Mouse (Mus musculus): ENCODE data around the gene Ncor1.
"Not testable (repeated sequence)": the region's sequence is repeated elsewhere in the genome, so short reads cannot be mapped to it uniquely, and the experiment has no call there.

The Ncor1 gene

DNA sequence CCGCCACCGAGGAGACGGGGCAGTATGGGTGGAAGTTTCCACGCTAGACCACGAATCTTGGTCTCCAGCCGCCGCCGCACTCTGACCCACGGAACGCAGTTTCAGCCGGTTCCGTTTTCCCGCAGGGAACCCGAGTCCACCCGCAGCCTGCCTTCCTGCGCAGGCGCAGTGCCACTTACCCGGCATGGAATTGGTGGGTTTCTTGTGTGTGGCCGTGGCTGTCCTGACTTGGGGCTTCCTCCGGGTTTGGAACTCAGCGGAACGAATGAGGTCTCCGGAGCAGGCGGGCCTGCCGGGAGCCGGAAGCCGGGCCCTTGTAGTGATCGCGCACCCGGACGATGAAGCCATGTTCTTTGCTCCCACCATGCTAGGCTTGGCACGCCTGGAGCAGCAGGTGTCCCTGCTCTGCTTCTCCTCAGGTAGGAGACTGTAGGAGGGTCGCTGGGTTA lies at the start of gene Ncor1, which contains the start of gene Pigl:
Ncor1 (minus strand) TSS at position 266 of the 449 bp plus-strand sequence.
Pigl (plus strand) TSS at position 185 of the 449 bp plus-strand sequence.
- DNase-seq: peak; percentile 87 to 91

DNA sequence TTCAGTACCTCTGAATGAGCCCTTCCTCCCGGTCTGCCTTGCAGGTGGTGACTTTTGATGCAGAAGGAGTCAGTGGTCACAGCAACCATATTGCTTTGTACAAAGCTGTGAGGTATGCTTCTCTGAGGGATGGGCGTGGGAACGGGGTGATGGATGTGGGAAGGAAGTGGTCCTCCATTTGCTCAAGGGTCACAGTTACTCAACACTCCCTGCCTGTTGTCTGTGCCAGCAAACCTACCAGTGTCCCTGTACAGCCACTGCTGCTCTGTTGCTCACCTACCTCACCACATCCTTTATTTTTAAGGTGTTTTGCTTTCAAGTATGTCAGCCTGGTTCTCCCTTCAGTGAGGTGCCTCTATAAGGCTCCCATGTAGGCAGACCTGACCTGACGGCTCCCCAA lies 49.3 kb upstream of the Ncor1 start:
- DNase-seq: no peak

- peak; percentile 24 to 60 for DNase-seq
These were observed 42.2 kb upstream of the Ncor1 start for GRCm38 (mm10) chr11:62500529-62500928.

DNA sequence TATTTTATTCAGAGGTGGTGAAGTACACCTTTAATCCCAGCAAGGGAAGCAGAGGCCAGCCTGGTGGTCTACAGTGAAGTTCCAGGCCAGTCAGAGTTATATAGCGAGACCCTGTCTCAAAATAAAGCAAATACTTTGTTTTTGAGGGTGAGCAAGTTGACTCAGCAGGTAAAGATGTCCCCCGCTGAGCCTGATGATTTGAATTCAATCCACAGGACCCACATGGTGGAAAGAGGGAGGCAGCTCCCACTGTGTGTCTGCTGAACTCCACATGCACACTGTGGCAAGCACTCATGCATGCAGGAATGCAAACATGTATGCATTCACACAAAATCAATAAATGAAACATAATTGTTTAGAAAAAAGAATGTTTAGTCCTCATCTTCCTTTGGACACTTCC lies 40.5 kb upstream of the Ncor1 start:
- DNase-seq: no peak

DNA sequence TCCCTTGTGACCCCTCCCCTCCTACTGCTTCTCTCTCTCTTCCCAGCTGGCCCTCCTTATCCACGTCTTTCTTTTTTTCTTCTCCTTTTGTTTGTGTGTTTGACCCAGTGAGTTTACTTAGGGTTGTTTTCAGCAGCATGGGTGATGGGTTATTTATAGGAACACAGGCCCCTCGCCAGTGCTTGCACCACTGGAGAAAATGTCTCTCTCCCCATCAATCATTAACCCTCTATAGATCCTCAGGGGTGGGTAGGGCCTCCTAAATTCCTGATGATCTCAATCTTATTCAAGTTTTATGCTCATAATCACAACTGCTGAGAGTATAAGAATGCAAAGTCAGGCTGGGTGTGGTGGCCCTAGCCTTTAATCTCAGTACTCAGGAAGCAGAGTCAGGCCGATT lies 38.8 kb upstream of the Ncor1 start:
- DNase-seq: no peak

DNA sequence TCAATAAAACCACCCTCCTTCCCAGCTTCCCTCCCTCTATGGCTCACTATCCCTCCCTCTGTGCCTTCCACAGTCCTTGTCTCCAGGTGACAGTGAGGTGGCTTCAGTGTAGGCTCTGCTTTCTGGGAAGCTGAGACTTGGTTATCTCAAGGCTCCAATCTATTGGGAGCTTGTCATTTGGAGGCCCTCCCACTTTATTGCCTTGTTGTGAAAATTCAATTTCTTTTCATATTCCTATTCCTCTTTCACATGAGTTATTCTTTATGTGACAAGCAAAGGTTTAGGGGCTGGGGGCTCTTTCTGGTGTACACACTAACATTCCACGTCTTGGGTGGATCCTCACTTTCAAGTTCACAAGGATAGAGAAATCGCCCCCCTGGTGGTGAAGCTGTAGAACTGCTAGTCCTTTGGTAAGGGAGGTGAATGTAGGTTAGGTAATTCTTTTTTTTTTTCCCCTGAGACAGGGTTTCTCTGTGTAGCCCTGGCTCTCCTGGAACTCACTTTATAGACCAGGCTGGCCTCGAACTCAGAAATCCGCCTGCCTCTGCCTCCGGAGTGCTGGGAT lies 37.9 kb upstream of the Ncor1 start:
- DNase-seq: peak in 1 of 2 experiments; percentile 49

- DNase-seq: peak; percentile 54 to 68
These were observed 37.0 kb upstream of the Ncor1 start for GRCm38 (mm10) chr11:62495276-62495801.

- peak; percentile 91 to 95 for DNase-seq
These were observed 36.5 kb upstream of the Ncor1 start for GRCm38 (mm10) chr11:62494754-62495275.

DNA sequence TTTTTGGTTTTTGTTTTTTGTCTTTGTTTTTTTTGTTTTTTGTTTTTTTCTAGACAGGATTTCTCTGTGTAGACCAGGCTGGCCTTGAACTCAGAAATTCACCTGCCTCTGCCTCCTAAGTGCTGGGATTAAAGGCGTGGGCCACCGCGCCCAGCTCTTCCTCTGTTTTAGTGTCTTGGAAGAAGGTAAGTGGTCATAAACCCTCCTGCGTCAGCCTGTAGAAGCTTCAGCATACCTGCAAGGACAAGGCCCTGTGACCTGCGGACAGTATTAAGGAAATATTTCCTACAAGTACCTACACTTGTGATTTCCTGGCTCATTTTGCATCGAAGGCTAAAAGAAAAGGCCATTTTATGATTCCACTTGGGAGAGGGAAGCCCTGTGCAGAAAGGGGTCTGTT lies 35.4 kb upstream of the Ncor1 start:
- DNase-seq: no peak

GRCm38 (mm10) chr11:62487540-62488350 lies 29.4 kb upstream of the Ncor1 start:
- peak; percentile 36 to 66 for DNase-seq

- DNase-seq: no peak
These were observed 28.6 kb upstream of the Ncor1 start for GRCm38 (mm10) chr11:62486949-62487348.

DNA sequence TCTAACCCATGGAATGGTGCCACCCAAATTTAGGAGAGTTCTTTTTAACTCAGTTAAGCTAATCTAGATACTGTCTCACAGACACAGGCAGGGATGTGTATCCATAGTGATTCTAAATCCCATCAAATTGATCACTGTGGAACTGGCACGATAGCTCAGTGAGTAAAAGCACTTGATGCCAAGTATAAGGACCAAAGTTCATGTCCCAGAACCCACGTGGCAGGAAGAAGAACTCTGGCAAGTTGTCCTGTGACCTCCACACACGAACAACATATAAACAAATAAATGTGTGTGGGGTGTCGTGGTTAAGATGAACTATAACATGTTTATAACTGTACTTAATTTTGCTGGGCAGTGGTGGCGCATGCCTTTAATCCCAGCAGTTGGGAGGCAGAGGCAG lies 21.2 kb upstream of the Ncor1 start:
- peak; percentile 59 to 62 for DNase-seq

GRCm38 (mm10) chr11:62478931-62479330 lies 20.6 kb upstream of the Ncor1 start:
- peak; percentile 44 to 60 for DNase-seq

DNA sequence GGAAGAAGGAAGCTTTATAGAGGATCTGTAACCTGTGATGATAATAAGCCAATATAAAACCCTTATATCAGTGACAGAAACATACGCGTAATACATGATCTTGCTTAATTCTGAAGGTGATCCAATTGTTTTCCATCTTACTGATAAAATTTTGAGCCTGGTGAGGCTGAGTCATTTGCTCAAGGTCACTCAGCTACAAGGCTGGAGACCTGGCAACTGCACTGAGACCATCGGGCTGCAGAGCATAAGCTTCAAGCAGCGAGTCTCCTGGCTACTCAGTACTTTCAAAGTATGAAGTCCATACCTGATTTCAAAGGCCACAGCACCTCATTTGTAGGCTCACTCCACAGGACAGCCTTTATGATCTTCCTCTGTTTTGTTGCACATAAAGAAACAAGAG lies 17.8 kb upstream of the Ncor1 start:
- no peak for DNase-seq

GRCm38 (mm10) chr11:62473516-62473915 lies 15.2 kb upstream of the Ncor1 start:
- DNase-seq: peak; percentile 65 to 68

DNA sequence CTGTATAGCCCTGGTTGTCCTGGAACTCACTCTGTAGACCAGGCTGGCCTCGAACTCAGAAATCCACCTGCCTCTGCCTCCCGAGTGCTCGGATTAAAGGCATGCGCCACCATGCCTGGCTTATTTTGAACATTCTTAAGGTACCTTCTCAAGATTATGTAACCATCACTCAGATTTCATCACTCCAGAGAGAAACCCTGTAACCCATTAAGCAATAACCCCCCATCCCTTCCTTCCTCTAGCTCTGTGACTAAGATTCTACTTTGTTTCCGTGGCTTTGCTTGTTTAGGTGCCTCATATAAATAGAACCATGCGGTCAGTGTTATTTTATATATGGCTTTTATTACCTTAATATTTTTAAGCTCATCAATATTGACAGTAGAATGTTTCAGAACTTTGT lies 12.1 kb upstream of the Ncor1 start:
- no peak for DNase-seq

DNA sequence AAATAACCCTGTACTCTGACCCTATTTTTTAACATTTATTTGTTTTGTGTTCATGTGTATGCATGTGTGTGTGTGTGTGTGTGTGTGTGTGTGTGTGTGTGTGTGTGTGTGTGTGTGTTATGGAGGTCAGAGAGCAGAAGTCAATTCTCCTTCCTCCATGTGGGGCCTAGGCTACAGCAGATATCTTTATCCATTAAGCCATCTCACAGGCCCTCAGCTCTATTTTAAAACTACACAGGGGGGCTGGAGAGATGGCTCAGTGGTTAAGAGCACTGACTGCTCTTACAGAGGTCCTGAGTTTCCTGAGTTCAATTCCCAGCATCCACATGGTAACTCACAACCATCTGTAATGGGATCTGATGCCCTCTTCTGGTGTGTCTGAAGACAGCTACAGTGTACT lies 8.9 kb upstream of the Ncor1 start:
- not testable (repeated sequence) for DNase-seq

DNA sequence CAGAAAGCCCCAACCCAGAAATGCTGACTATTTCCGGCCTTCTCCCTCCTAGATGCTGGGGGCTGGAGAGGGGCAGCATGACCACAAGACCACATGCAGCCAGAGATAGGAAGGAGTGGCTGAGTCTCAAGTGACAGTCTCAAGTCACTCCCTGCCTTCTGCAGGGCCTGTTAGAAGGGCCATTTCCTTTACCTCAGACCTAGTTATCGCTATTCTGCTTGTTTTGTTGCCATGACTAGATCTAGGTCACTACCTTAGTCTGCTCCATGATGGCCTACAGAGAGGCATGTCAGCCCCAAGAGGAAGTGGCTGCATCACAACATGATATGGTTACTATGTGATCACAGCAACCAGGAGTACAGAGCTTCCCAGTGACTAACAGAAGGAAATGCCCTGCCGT lies 8.2 kb upstream of the Ncor1 start:
- no peak for DNase-seq

DNA sequence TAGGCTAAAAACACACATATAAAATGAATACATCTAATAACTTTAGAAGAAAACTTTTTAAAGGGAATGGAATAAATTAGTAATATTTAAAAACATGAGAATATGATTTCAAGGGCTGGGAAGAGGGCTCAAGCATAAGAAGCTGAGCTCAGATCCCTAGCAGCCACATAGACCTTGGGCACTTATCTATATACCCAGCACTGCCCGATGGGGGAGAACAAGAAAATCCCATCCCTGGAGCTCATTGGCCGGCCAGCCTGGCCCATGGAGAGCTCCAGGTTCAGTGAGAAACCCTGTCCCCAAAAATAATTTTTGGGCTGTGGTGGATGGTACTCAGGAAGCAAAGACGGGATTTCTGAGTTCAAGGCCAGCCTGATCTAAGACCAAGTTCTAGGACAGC lies 7.5 kb upstream of the Ncor1 start:
- no peak for DNase-seq

- no peak for DNase-seq
These were observed 6.4 kb upstream of the Ncor1 start for GRCm38 (mm10) chr11:62464696-62465095.

- peak in 1 of 2 experiments; percentile 23 for DNase-seq
These were observed 5.0 kb upstream of the Ncor1 start for GRCm38 (mm10) chr11:62463225-62463915.

GRCm38 (mm10) chr11:62462529-62462928 lies 4.2 kb upstream of the Ncor1 start:
- DNase-seq: not testable (repeated sequence)

DNA sequence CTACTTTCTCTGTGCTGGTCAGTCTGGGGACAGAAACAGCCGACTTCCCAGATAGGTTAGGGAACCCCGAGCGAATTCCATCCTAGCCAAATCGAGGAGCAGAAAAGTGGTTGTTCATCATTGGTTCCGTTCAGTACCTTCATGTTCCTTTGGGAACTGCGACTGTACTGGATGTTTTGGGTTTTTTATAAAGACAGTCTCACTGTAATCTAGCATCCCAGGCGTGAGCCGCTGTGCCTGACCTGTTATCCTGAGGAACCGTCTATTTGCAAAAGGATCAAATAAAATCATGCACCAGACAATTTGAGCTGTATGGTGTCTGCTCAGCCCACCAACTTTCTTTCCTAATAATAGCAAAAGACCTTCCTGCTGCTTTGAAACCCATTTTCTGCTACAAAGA lies 439 bp upstream of the Ncor1 start:
- DNase-seq: no peak

Measured in kidney, postnatal 36 days (tissue).